9 mouse cellular contexts compared by ENCODE assay signal in the genomic region with DNA sequence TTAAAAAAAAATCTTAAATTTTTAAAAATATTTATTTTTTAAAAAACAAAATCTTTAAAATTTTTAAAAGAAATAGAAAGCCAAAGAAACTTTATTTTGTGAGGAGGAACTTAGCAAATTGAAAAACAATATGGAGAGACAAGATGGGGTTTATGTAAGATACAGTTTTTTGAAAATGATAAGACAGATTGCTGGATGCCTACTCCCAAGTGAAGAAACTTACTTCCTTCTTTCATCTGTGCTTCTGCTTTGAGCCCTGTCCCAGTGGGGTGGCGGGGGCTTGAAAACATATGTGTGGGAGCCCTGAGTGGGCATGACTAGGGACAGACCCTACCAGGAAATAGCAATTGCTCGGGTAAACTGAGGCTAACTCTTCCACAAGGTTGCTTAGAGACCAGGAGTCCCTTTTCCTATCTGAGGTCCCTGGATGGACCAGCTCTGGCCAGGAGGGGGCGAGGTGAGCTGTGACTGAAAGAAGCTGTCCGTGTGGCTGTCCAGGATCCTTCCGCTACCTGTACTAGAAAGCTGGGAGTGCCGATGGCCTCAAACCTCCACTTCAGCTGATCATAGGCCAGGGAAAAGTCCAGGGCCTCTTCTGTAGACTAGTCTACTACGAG. TPM values are rescaled to one million over a fixed set of nuclear protein-coding genes. Genes with fewer than 3 reads are reported as not detected.
DNase-seq lines count a peak whose midpoint lies in the region; ATAC-seq and TF ChIP-seq lines count a peak whose summit lies in the region.
"Had no signal": no experiment of that assay in that cellular context is flagged by ENCODE, and none has a peak within 500 bp of the region (broad histone marks: within the 10 kb centered on the region; RNA-seq: fewer than 3 reads in every experiment).

No protein-coding gene starts in this region.

- no peaks in the 10 kb centered on the region for H3K9me3 ChIP-seq in kidney, embryonic 16.5 days (ENCODE audit: low read length)
- H3K9me3 ChIP-seq in limb, embryonic 14.5 days (ENCODE audit: control insufficient read depth, low read length) = no peaks in the 10 kb centered on the region
- H3K9me3 ChIP-seq: limb, embryonic 15.5 days had no signal

- no peak overlapping the region for H3K4me3 ChIP-seq in kidney, adult 2 months (ENCODE audit: insufficient read depth, low read depth, low read length)
- no peak overlapping the region for H3K4me3 ChIP-seq in kidney, embryonic 16.5 days (ENCODE audit: low read length)
- no peak overlapping the region for H3K4me3 ChIP-seq in limb, embryonic 14.5 days (replicated peaks; ENCODE audit: low read length)
- H3K4me3 ChIP-seq: limb, embryonic 15.5 days had no signal

- peak; percentile 80 for TF ChIP-seq CTCF in kidney, adult 2 months (conservative IDR thresholded peaks at IDR 0.05; ENCODE audit: insufficient read depth, insufficient read length, low read depth, low read length)

- no peak overlapping the region for H3K27ac ChIP-seq in kidney, adult 2 months (ENCODE audit: insufficient read depth, low read depth, low read length)
- H3K27ac ChIP-seq in kidney, embryonic 16.5 days (ENCODE audit: low read length) = no peak overlapping the region
- no peak overlapping the region for H3K27ac ChIP-seq in limb, embryonic 14.5 days (replicated peaks; ENCODE audit: low read depth, low read length)
- H3K27ac ChIP-seq: limb, embryonic 15.5 days had no signal

- H3K36me3 ChIP-seq in kidney, adult 2 months (ENCODE audit: control insufficient read depth, insufficient read depth, low read length) = no peaks in the 10 kb centered on the region
- H3K36me3 ChIP-seq in kidney, embryonic 16.5 days (ENCODE audit: insufficient read depth, low read length) = no peaks in the 10 kb centered on the region
- 0 out of 2 replicates have a peak, but pooled peaks cover 1% of the 10 kb centered on the region for H3K36me3 ChIP-seq in limb, embryonic 14.5 days (ENCODE audit: control insufficient read depth, insufficient read depth, low read length)
- H3K36me3 ChIP-seq: limb, embryonic 15.5 days had no signal

- H3K4me2 ChIP-seq in kidney, embryonic 16.5 days (replicated peaks; ENCODE audit: low read depth, low read length) = no peak overlapping the region
- H3K4me2 ChIP-seq in limb, embryonic 14.5 days (replicated peaks; ENCODE audit: low read depth, low read length, severe bottlenecking) = no peak overlapping the region
- H3K4me2 ChIP-seq: limb, embryonic 15.5 days had no signal

- no peak overlapping the region for H3K9ac ChIP-seq in kidney, embryonic 16.5 days (replicated peaks; ENCODE audit: low read length)
- H3K9ac ChIP-seq in limb, embryonic 14.5 days (ENCODE audit: low read depth, low read length, severe bottlenecking) = no peak overlapping the region; the same call in 1 of the 2 replicates
- H3K9ac ChIP-seq: limb, embryonic 15.5 days had no signal

- 14% methylated on average over 7 of the region's 7 CpGs for WGBS in kidney, adult 2 months
- 9% methylated on average over 7 of the region's 7 CpGs for WGBS in kidney, embryonic 16.5 days
- WGBS in limb, embryonic 14.5 days = 16% methylated on average over 7 of the region's 7 CpGs

- intact Hi-C loops in heart, postnatal 14 days (cut with DNase I) = no loop called here

- TF ChIP-seq POLR2A in kidney, adult 2 months (IDR thresholded peaks at IDR 0.05; ENCODE audit: low read depth, low read length) = no peak
- TF ChIP-seq POLR2A in limb, embryonic 14.5 days (IDR thresholded peaks at IDR 0.05; ENCODE audit: borderline replicate concordance, extremely low read depth, insufficient read depth, insufficient read length) = no peak

- no peaks in the 10 kb centered on the region for H3K27me3 ChIP-seq in kidney, adult 2 months (replicated peaks; ENCODE audit: control insufficient read depth, insufficient read depth, low read length)
- H3K27me3 ChIP-seq in kidney, embryonic 16.5 days (ENCODE audit: insufficient read depth, low read length) = no peaks in the 10 kb centered on the region
- H3K27me3 ChIP-seq in limb, embryonic 14.5 days (ENCODE audit: control insufficient read depth, insufficient read depth, low read length) = no peaks in the 10 kb centered on the region
- H3K27me3 ChIP-seq: limb, embryonic 15.5 days had no signal

- H3K4me1 ChIP-seq in kidney, adult 2 months (ENCODE audit: control insufficient read depth, insufficient read depth, low read length) = peaks cover 19% of the 10 kb centered on the region
- peaks cover 25% of the 10 kb centered on the region for H3K4me1 ChIP-seq in kidney, embryonic 16.5 days (ENCODE audit: insufficient read depth, low read length)
- peaks cover 19% of the 10 kb centered on the region for H3K4me1 ChIP-seq in limb, embryonic 14.5 days (ENCODE audit: control insufficient read depth, insufficient read depth, low read length)

- no peak for ATAC-seq in kidney, embryonic 16.5 days (ENCODE audit: low FRiP score, low TSS enrichment)
- ATAC-seq in limb, embryonic 14.5 days (ENCODE audit: low FRiP score, low read depth) = no peak
- ATAC-seq in monocyte, adult 5-6 weeks (replicated peaks; ENCODE audit: insufficient number of reproducible peaks, low FRiP score, low TSS enrichment, poor library complexity, severe bottlenecking) = 0 out of 2 replicates have a peak, but pooled peaks have one; percentile 7

- DNase-seq in kidney, adult 2 months = peak; percentile 82
- peak; percentile 62 for DNase-seq in MEL-GATA-1-ER (ENCODE audit: extremely low read depth, low read depth)
- DNase-seq in cerebellum, postnatal 25 days = peak; percentile 73 to 86
- DNase-seq in heart, postnatal 14 days = peak; percentile 62 to 71
- peak; percentile 45 for DNase-seq in limb, embryonic 14.5 days (ENCODE audit: low spot score)
- peak; percentile 62 for DNase-seq in thymus, postnatal 14 days

RNA-seq across cellular contexts. Expression of gene Arf1, which starts 2.2 kb away (rescaled TPM):
- polyA plus RNA-seq in kidney, adult 2 months (2012; rRNA removed) = 490 and 503 TPM in 2 replicates
- 760 and 797 TPM in 2 replicates for polyA plus RNA-seq in kidney, embryonic 16.5 days (2015; fragmentation: Nextera tagmentation; extraction: Ambion mirVana)
- total RNA-seq in heart, postnatal 14 days (2021) = 100 to 1,000 TPM; 273 to 286 TPM
- polyA plus RNA-seq in limb, embryonic 14.5 days (2012; rRNA removed) = 690 and 777 TPM in 2 replicates
- 698 and 725 TPM in 2 replicates for polyA plus RNA-seq in limb, embryonic 14.5 days (2014; fragmentation: Nextera tagmentation; extraction: Ambion mirVana)
- 337 to 405 TPM (median 396 TPM) in 3 replicates for total RNA-seq in monocyte, adult 5-6 weeks (2017)

RNA-seq across cellular contexts. Expression of gene 2310033P09Rik, which starts 22.1 kb away (rescaled TPM):
- polyA plus RNA-seq in kidney, adult 2 months (2012; rRNA removed) = 19.8 and 22.1 TPM in 2 replicates
- polyA plus RNA-seq in kidney, embryonic 16.5 days (2015; fragmentation: Nextera tagmentation; extraction: Ambion mirVana) = 33.6 and 34.7 TPM in 2 replicates
- 1 to 10 TPM; 7.9 to 8.2 TPM for total RNA-seq in heart, postnatal 14 days (2021)
- polyA plus RNA-seq in limb, embryonic 14.5 days (2012; rRNA removed) = 32.4 and 37.5 TPM in 2 replicates
- polyA plus RNA-seq in limb, embryonic 14.5 days (2014; fragmentation: Nextera tagmentation; extraction: Ambion mirVana) = 28.9 and 30.0 TPM in 2 replicates
- 8.9 to 16.8 TPM (median 16.4 TPM) in 3 replicates for total RNA-seq in monocyte, adult 5-6 weeks (2017)

RNA-seq across cellular contexts. Expression of gene Mrpl55, which starts 28.0 kb away (rescaled TPM):
- 56.3 and 58.2 TPM in 2 replicates for polyA plus RNA-seq in kidney, adult 2 months (2012; rRNA removed)
- 103 and 104 TPM in 2 replicates for polyA plus RNA-seq in kidney, embryonic 16.5 days (2015; fragmentation: Nextera tagmentation; extraction: Ambion mirVana)
- 10 to 100 TPM; 91.5 to 95.2 TPM for total RNA-seq in heart, postnatal 14 days (2021)
- 38.8 and 51.1 TPM in 2 replicates for polyA plus RNA-seq in limb, embryonic 14.5 days (2012; rRNA removed)
- 81.0 and 85.2 TPM in 2 replicates for polyA plus RNA-seq in limb, embryonic 14.5 days (2014; fragmentation: Nextera tagmentation; extraction: Ambion mirVana)
- 21.2 to 48.1 TPM (median 23.8 TPM) in 3 replicates for total RNA-seq in monocyte, adult 5-6 weeks (2017)

RNA-seq across cellular contexts. Expression of gene Guk1, which starts 38.2 kb away (rescaled TPM):
- 137 and 144 TPM in 2 replicates for polyA plus RNA-seq in kidney, adult 2 months (2012; rRNA removed)
- 134 and 141 TPM in 2 replicates for polyA plus RNA-seq in kidney, embryonic 16.5 days (2015; fragmentation: Nextera tagmentation; extraction: Ambion mirVana)
- total RNA-seq in heart, postnatal 14 days (2021) = 10 to 100 TPM; 79.4 to 83.8 TPM
- 101 and 102 TPM in 2 replicates for polyA plus RNA-seq in limb, embryonic 14.5 days (2012; rRNA removed)
- polyA plus RNA-seq in limb, embryonic 14.5 days (2014; fragmentation: Nextera tagmentation; extraction: Ambion mirVana) = 126 and 129 TPM in 2 replicates
- total RNA-seq in monocyte, adult 5-6 weeks (2017) = 23.1 to 45.9 TPM (median 32.7 TPM) in 3 replicates

RNA-seq across cellular contexts. Expression of gene Gjc2, which starts 47.2 kb away (rescaled TPM):
- polyA plus RNA-seq in kidney, adult 2 months (2012; rRNA removed) = 1.4 and 1.8 TPM in 2 replicates
- 0.36 and 0.67 TPM in 2 replicates for polyA plus RNA-seq in kidney, embryonic 16.5 days (2015; fragmentation: Nextera tagmentation; extraction: Ambion mirVana)
- 1 to 10 TPM; 1.1 TPM for total RNA-seq in heart, postnatal 14 days (2021)
- 0.78 and 1.2 TPM in 2 replicates for polyA plus RNA-seq in limb, embryonic 14.5 days (2012; rRNA removed)
- 0.36 and 0.70 TPM in 2 replicates for polyA plus RNA-seq in limb, embryonic 14.5 days (2014; fragmentation: Nextera tagmentation; extraction: Ambion mirVana)
- total RNA-seq in monocyte, adult 5-6 weeks (2017) = not detected in 3 replicates
